Mouse (Mus musculus) brain, embryonic 14.5 days (tissue): ENCODE data around the gene Csnk1g2.
A peak's percentile ranks its signal among the peaks of the same experiment; 100 is the strongest.

ENCODE experiments used
- CTCF ChIP-seq: fragments of 200-500 bp; IDR thresholded peaks from 2 replicates; pipeline ENCODE4 v1.5.1; 2012; ENCODE audit warnings: inconsistent platforms, mild to moderate bottlenecking, moderate library complexity, borderline replicate concordance; ENCODE audit not compliant: insufficient read depth, insufficient read length; ENCODE audit errors: extremely low read depth
- POLR2A ChIP-seq: fragments of 200-500 bp; IDR thresholded peaks from 2 replicates; pipeline ENCODE4 v1.6.1; 2012; ENCODE audit warnings: mild to moderate bottlenecking, inconsistent platforms, borderline replicate concordance; ENCODE audit not compliant: poor library complexity, insufficient read depth, insufficient read length, severe bottlenecking; ENCODE audit errors: extremely low read depth

GRCm38 (mm10) chr10:80687850-80688249, 65.2 kb downstream of the Csnk1g2 start:
- TF ChIP-seq POLR2A (no peak), CTCF (peak; percentile 62)
